Mouse (Mus musculus): Measurements from ENCODE around the gene Aacs.

Gene Aacs

DNA sequence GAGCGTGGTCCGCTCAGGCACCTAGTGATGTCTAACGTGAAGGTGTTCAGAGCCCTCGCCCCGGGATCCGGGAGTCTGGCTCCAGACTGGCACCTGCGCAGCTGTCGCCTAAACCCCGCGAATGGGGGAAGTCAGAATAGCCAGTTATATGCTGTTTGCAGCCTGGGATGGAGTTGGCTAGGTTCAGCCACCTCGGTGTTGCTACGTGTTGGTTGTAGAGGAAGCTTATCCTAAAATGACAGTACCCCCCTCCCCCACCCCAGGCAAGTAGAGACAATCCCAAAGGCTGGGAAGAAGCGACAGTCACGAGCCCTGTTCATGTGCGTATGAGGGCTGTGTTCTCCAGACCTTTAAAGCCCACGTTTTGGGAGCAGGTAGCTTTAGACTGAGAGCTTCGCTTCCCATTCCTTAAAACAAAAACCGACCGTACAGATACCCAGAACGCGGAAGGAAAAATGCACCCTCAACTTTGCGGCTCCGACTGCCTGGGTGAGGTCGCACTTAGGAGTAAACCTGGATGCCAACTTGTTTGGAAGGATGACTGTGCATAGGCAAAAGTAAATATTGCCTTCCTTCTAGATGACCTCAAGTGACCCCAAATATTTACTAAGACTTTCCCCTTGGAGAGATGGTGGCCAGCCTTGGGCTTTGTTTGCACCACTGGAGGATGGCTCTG lies 57.7 kb downstream of the Aacs start:
- DNase-seq (ENCODE audit: low spot score in 2 of 2), result no peak

DNA sequence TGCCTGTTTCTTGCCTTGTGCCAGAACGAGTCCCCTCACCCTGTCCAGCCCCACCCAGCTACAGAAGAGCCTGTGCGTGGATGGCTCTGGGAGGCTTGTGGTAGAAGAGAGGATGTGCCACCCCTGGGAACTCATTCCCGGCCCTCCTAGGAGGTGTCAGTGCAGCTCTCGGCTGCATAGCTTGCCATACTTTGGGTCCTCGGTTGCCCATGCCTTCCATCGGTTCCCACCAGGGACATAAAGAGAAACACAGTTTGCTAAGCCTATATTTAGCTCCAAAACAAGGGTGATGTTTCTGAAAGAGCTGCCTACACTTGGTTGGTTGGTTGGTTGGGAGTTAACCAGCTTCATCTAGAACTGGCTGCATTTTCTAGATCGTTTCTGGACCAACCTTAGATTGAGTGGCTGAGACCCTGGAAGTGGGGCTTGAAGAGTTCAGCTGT lies 58.6 kb downstream of the Aacs start:
- no peak for DNase-seq (ENCODE audit: low spot score in 2 of 2)

DNA sequence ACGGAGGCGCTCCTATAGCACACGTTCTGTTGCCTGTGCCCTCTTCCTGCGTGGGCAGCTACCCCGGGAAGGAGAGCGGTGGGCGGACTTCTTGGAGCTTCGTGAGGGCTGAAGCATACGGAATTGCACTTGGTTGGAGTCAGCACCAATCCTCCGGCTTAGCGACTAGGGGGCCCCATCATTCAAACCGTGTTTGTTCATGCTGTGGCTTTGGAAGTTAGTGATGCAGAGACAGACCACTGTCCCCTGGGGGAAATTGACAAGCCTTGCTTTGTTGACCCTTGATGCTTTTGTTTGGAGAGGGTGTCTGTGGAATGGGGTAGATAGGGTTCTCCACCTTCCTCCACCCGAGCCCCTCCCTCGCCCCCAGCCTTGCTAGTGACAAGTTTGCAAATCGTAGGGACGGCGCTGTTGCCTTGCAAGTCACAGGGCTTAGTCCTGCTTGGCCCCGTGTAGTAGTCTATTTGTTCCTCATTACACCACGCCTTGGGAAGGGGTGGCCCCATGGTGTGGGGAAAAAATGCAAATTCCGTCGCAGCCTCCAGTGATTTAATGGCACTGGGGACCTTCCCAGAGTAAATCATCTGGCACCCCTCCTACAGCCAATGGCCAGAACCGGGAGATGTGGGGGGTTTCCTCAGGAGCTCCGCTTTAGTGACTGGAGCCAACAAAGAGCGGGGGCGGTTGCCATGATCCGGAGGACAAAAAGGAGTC lies 59.2 kb downstream of the Aacs start:
- no peak for DNase-seq (ENCODE audit: low spot score in 2 of 2)

DNA sequence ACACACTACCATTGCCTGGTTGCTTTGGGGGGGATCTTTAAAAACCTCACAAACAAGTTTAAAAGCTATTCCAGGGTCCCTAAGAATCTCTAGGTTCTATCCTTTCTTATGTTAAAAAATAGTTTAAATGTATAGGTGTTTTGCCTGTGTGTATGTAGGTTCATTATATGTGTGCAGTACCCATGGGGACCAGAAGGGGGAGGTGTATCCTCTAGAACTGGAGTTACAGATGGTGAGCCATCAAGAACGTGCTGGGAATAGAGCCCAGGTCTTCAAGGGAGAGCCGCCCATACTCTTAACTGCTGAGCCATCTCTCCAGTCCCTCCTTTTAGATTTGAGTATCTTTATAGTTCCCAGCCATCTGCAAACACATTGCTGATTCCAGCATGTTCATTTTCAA lies 69.5 kb downstream of the Aacs start:
- DNase-seq (ENCODE audit: low spot score in 2 of 2), result no peak

DNA sequence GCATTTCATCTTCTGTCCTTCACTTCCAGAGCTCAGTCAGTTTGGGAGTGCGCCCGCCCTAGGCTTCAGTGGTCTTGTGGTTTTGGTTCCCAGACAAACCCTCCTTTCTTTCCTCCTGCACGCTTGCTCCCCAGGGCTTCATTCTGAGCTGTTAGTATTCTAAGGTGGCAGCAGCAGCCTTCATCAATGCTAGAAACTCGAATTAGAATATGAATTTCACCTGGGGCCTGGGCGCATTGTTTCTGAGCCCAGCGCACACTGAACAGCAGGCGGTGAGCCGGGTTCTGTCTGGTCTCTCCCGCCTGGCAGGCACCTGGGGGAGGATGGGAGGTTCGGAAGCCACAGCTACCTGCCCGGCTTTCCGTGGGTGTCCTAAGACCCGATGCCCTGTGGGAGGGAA lies 70.7 kb downstream of the Aacs start:
- no peak for DNase-seq (ENCODE audit: low spot score in 2 of 2)

DNA sequence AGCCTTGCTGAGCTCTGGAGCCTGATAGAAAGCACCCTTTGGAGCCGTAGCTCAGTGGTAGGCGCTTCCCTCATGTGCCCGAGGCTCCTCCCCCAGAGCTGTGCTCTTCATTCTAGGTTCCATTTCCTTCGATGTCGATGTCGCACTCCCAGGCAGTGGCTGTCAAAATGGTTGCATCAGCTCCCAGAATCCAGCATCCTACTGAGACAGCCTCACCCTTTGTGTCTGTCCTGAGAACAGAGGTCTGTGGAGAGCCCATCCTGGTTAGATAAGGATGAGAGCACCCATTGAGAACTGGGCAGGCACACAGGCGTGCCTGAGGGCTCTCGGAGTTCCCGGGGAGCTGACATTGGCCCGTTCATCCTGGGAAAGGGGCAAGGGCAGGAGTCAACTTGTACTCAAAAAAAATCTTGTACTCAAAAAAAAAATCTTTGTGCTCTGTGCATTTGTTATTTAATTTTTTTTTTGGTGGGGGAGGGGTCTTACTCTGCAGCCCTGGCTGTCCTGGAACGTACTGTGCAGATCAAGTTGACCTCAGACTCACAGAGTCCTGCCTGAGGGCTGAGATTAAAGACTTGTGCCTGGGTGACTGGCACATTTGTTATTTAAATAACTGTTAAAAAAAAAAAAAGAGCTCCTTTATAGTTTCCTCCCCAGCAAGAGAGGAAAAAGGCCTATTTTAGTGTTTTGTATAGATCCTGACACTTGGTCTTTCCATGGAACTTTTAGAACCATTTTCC lies 74.3 kb downstream of the Aacs start:
- no peak for DNase-seq (ENCODE audit: low spot score in 2 of 2)

DNA sequence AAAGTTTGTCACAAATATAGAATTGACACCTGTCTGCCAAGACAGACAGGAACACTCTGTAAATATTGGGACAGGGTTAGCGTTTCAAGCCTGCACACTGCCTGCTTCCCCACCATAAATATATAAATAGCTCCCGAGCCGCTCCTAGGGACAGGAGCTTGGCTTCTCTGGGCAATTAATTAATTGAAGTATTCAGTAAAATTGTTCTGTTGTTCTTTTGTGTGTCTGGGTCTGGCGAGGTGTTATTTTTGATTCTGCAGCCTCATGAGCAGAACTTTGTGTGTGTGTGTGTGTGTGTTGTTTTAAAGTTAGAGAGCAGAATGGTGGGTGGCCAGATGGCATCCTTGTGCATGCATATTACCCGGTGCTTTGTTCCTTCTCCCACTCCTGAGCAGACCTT lies 80.1 kb downstream of the Aacs start:
- DNase-seq (ENCODE audit: low spot score in 2 of 2), result no peak

DNA sequence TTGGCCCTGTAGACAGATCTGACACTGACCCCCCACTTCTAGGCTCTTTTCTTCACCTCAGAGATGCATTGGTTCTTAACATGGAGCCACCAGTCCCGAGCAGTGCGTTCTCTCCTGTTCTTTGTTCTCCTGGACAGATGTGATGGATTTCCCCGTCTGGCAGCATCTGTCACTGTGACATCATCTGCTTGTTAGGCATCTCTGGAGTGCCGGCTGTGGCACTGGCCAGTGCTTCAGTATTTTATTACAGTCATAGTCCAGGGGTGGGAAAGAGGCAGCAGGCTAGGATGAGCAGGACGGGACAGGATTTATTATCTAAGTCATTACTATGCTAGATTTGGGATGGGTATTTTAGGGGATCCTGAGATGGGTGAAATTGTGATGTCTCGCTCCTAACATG lies 87.9 kb downstream of the Aacs start:
- DNase-seq (ENCODE audit: low spot score in 2 of 2), result no peak

DNA sequence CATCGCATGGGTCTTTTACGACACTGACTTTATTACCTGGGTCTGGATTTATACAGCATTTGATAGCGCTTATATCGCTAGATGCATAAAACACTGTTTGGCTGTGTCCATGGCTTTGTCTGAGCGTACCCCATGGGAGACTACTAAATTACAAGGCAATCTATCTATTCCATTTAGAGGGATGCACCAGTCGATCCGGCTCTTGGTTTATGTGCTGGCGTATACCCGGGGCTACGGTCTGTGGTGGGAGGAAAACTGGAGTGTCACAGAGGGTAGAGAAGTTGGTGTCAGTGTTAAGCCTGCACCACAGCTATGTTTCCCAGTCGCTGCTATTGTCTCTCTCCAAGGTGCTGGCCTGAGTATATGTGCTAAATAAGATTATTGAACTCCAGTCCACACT lies 90.1 kb downstream of the Aacs start:
- DNase-seq (ENCODE audit: low spot score in 2 of 2), result no peak

Measured in natural killer cell, adult 2 months (primary cell).